Mouse (Mus musculus): ENCODE results near the gene Gm20388. TPM values are rescaled to one million over a fixed set of nuclear protein-coding genes. Genes with fewer than 3 reads are reported as not detected.

Gm20388 gene
- polyA plus RNA-seq, 1 experiment = 18.7 TPM

DNA sequence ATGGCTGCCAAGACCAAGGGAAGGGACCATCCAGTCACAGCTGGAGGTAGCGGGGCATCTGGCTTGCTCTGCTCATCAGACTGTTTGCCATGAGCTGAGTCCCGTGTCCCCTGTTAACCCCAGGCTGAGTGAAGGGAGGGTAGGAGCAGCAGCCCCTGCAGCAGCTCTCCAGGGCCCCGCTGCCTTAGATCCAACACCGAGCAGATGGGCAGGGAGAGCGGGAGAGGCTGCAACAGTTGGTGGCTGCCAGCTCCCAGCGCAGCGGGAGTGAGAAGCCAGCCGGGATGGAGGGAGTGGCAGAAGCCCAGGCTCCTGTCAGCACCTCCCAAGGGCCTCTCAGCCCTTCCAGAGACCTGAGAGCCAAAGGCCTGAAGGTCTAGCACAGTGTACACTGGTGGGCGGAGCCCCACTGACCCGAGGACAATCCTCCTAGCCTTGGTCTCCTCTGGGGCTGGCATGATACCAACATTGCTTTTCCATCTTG lies 379.1 kb downstream of the Gm20388 start:
- no peaks in the 10 kb centered on the region for H3K27me3 ChIP-seq (ENCODE audit: control insufficient read depth, insufficient read depth, low read length)
- no peak overlapping the region; the same call in 1 of the 2 replicates for H3K27ac ChIP-seq (ENCODE audit: insufficient read depth, low read length)
- H3K4me3 ChIP-seq (replicated peaks; ENCODE audit: insufficient read depth, low read depth, low read length) = no peak overlapping the region
- TF ChIP-seq POLR2A (IDR thresholded peaks at IDR 0.05; ENCODE audit: borderline replicate concordance, insufficient read depth, low read length) (no peak), CTCF (IDR thresholded peaks at IDR 0.05; ENCODE audit: borderline replicate concordance, insufficient read depth, low read depth, low read length) (no peak)
- H3K4me1 ChIP-seq (ENCODE audit: control insufficient read depth, insufficient read depth, low read length) = peaks cover 46% of the 10 kb centered on the region
- DNase-seq = peak; percentile 88 to 89
- 5% methylated on average over 10 of the region's 10 CpGs for WGBS

DNA sequence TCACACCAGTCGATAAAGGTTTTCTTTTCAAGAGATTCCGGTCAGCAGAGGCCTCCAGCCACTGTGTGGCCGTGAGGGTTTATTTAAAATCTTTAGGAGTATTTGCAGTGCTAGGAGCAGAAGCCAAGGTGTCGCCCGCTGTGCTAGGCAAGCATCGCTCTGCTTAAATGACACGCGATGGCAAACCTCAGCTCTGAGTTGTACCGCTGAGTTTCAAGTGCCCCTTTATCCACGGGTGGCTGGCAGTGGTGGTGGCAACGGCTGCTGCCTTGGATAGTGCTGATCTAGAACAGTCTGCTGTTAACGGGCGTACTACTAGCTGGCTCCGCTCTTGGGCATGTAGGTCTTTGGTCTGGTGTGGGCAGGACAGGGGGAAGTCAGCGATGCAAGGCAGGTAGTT lies 380.0 kb downstream of the Gm20388 start:
- TF ChIP-seq POLR2A (IDR thresholded peaks at IDR 0.05; ENCODE audit: borderline replicate concordance, insufficient read depth, low read length) = no peak
- TF ChIP-seq CTCF (IDR thresholded peaks at IDR 0.05; ENCODE audit: borderline replicate concordance, insufficient read depth, low read depth, low read length) = no peak
- Histone ChIP-seq H3K4me1 (ENCODE audit: control insufficient read depth, insufficient read depth, low read length) (peaks cover 52% of the 10 kb centered on the region), H3K27me3 (ENCODE audit: control insufficient read depth, insufficient read depth, low read length) (no peaks in the 10 kb centered on the region), H3K4me3 (replicated peaks; ENCODE audit: insufficient read depth, low read depth, low read length) (no peak overlapping the region), H3K27ac (ENCODE audit: insufficient read depth, low read length) (no peak overlapping the region)
- no peak for DNase-seq
- whole genome bisulfite sequencing = 48% methylated on average over 15 of the region's 15 CpGs

DNA sequence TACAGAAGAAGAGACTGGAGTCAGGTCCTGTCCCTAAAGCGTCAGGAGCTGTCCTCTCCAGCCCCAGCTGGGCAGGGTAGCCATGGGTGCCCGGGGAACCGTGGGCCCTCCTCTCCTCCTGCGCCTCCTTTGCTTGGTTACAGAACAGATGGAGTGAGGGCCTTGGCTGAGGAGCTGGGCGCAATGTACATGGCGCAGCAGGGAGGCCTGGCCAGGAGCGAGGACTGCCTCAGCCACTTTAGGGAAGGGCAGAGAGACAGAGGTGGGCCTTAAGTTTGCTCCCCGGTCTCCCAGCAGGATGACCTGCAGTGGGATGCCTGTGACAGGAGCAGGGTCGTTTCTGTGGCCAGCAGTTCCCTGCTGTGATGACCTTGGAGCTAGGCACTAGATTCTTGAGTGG lies 381.0 kb downstream of the Gm20388 start:
- Histone ChIP-seq H3K27me3 (ENCODE audit: control insufficient read depth, insufficient read depth, low read length) (no peaks in the 10 kb centered on the region), H3K4me1 (ENCODE audit: control insufficient read depth, insufficient read depth, low read length) (peaks cover 55% of the 10 kb centered on the region), H3K4me3 (replicated peaks; ENCODE audit: insufficient read depth, low read depth, low read length) (no peak overlapping the region), H3K27ac (ENCODE audit: insufficient read depth, low read length) (no peak overlapping the region)
- TF ChIP-seq POLR2A (IDR thresholded peaks at IDR 0.05; ENCODE audit: borderline replicate concordance, insufficient read depth, low read length) (no peak), CTCF (IDR thresholded peaks at IDR 0.05; ENCODE audit: borderline replicate concordance, insufficient read depth, low read depth, low read length) (no peak)
- peak in 1 of 2 experiments; percentile 43 for DNase-seq
- WGBS = 62% methylated on average over 9 of the region's 9 CpGs

- no peak overlapping the region for H3K27ac ChIP-seq (ENCODE audit: insufficient read depth, low read length)
- H3K27me3 ChIP-seq (ENCODE audit: control insufficient read depth, insufficient read depth, low read length) = no peaks in the 10 kb centered on the region
- WGBS = 57% methylated on average over 8 of the region's 8 CpGs
- H3K4me1 ChIP-seq (ENCODE audit: control insufficient read depth, insufficient read depth, low read length) = peaks cover 59% of the 10 kb centered on the region
- H3K4me3 ChIP-seq (replicated peaks; ENCODE audit: insufficient read depth, low read depth, low read length) = no peak overlapping the region
- TF ChIP-seq POLR2A (IDR thresholded peaks at IDR 0.05; ENCODE audit: borderline replicate concordance, insufficient read depth, low read length) = no peak
- TF ChIP-seq CTCF (IDR thresholded peaks at IDR 0.05; ENCODE audit: borderline replicate concordance, insufficient read depth, low read depth, low read length) = no peak
- peak in 1 of 2 experiments; percentile 52 for DNase-seq
Observed at GRCm38 (mm10) chr8:120292316-120293107, 381.9 kb downstream of the Gm20388 start.

- WGBS = 82% methylated on average over 18 of the region's 18 CpGs
- Histone ChIP-seq H3K27ac (ENCODE audit: insufficient read depth, low read length) (no peak overlapping the region), H3K27me3 (ENCODE audit: control insufficient read depth, insufficient read depth, low read length) (no peaks in the 10 kb centered on the region), H3K4me3 (replicated peaks; ENCODE audit: insufficient read depth, low read depth, low read length) (no peak overlapping the region), H3K4me1 (ENCODE audit: control insufficient read depth, insufficient read depth, low read length) (peaks cover 53% of the 10 kb centered on the region)
- no peak for TF ChIP-seq POLR2A (IDR thresholded peaks at IDR 0.05; ENCODE audit: borderline replicate concordance, insufficient read depth, low read length)
- no peak for TF ChIP-seq CTCF (IDR thresholded peaks at IDR 0.05; ENCODE audit: borderline replicate concordance, insufficient read depth, low read depth, low read length)
- DNase-seq = no peak
Observed at GRCm38 (mm10) chr8:120293421-120294357, 383.0 kb downstream of the Gm20388 start.

- Histone ChIP-seq H3K27ac (ENCODE audit: insufficient read depth, low read length) (no peak overlapping the region), H3K4me3 (replicated peaks; ENCODE audit: insufficient read depth, low read depth, low read length) (no peak overlapping the region), H3K4me1 (ENCODE audit: control insufficient read depth, insufficient read depth, low read length) (peaks cover 48% of the 10 kb centered on the region), H3K27me3 (ENCODE audit: control insufficient read depth, insufficient read depth, low read length) (no peaks in the 10 kb centered on the region)
- 59% methylated on average over 15 of the region's 17 CpGs for WGBS
- DNase-seq = no peak
- TF ChIP-seq CTCF (IDR thresholded peaks at IDR 0.05; ENCODE audit: borderline replicate concordance, insufficient read depth, low read depth, low read length) (no peak), POLR2A (IDR thresholded peaks at IDR 0.05; ENCODE audit: borderline replicate concordance, insufficient read depth, low read length) (no peak)
Observed at GRCm38 (mm10) chr8:120294982-120295870, 384.6 kb downstream of the Gm20388 start.

DNA sequence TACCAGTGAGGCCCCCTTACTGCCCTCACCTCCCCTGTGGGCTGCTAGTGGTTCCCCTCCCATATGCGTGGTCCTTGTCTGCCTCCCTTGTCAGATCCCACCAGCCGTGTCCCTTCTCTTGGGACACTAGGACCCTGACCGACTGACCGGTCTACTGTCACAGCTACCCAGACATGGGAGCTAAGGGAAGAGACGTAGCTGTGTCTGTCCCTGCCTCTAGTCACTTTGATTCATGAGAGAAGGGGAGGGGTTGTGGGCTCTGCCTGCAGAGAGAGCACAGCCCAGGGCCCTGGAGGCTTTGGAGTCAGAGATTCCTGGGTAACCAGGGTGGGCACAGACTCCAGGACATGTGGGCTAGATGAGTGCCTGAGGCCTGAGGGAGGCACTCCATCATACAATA lies 386.4 kb downstream of the Gm20388 start:
- 84% methylated on average over 5 of the region's 5 CpGs for WGBS
- no peak for TF ChIP-seq CTCF (IDR thresholded peaks at IDR 0.05; ENCODE audit: borderline replicate concordance, insufficient read depth, low read depth, low read length)
- TF ChIP-seq POLR2A (IDR thresholded peaks at IDR 0.05; ENCODE audit: borderline replicate concordance, insufficient read depth, low read length) = no peak
- Histone ChIP-seq H3K27ac (ENCODE audit: insufficient read depth, low read length) (no peak overlapping the region), H3K4me3 (replicated peaks; ENCODE audit: insufficient read depth, low read depth, low read length) (no peak overlapping the region), H3K27me3 (ENCODE audit: control insufficient read depth, insufficient read depth, low read length) (no peaks in the 10 kb centered on the region), H3K4me1 (ENCODE audit: control insufficient read depth, insufficient read depth, low read length) (peaks cover 43% of the 10 kb centered on the region)
- no peak for DNase-seq
